Mouse (Mus musculus): ENCODE data around the gene Ndufa13. TPM values are rescaled to one million over a fixed set of nuclear protein-coding genes. Genes with fewer than 3 reads are reported as not detected.

Ndufa13 gene
- polyA plus RNA-seq, 1 experiment from 2014 or later = 309 TPM

- Histone ChIP-seq H3K4me2 (no peak overlapping the region), H3K9me3 (replicated peaks) (0 out of 2 replicates have a peak, but pooled peaks cover 3% of the 10 kb centered on the region), H3K27ac (ENCODE audit: poor library complexity, severe bottlenecking) (no peak overlapping the region), H3K9ac (no peak overlapping the region), H3K27me3 (replicated peaks) (0 out of 2 replicates have a peak, but pooled peaks cover 4% of the 10 kb centered on the region), H3K36me3 (no peaks in the 10 kb centered on the region), H3K4me3 (no peak overlapping the region), H3K4me1 (replicated peaks) (no peaks in the 10 kb centered on the region)
- no peak for ATAC-seq (ENCODE audit: insufficient number of reproducible peaks, low FRiP score)
- 53% methylated on average over 2 of the region's 2 CpGs for WGBS
Observed at GRCm38 (mm10) chr8:69861251-69861650, 41.1 kb downstream of the Ndufa13 start.

GRCm38 (mm10) chr8:69860807-69861206, 41.6 kb downstream of the Ndufa13 start:
- ATAC-seq (ENCODE audit: insufficient number of reproducible peaks, low FRiP score) = no peak
- H3K4me1 ChIP-seq (replicated peaks) = no peaks in the 10 kb centered on the region
- 50% methylated on average over 4 of the region's 4 CpGs for WGBS
- H3K27ac ChIP-seq (ENCODE audit: poor library complexity, severe bottlenecking) = no peak overlapping the region
- H3K4me2 ChIP-seq = no peak overlapping the region
- H3K4me3 ChIP-seq = no peak overlapping the region
- H3K9me3 ChIP-seq (replicated peaks) = 0 out of 2 replicates have a peak, but pooled peaks cover 3% of the 10 kb centered on the region
- H3K36me3 ChIP-seq = no peaks in the 10 kb centered on the region
- no peaks in the 10 kb centered on the region for H3K27me3 ChIP-seq (replicated peaks)
- H3K9ac ChIP-seq = no peak overlapping the region

- WGBS = 90% methylated on average over 10 of the region's 10 CpGs
- Histone ChIP-seq H3K4me2 (no peak overlapping the region), H3K9me3 (replicated peaks) (no peaks in the 10 kb centered on the region), H3K4me1 (replicated peaks) (peaks cover 5% of the 10 kb centered on the region), H3K9ac (no peak overlapping the region), H3K36me3 (no peaks in the 10 kb centered on the region), H3K4me3 (no peak overlapping the region), H3K27ac (ENCODE audit: poor library complexity, severe bottlenecking) (no peak overlapping the region), H3K27me3 (replicated peaks) (no peaks in the 10 kb centered on the region)
- no peak for ATAC-seq (ENCODE audit: insufficient number of reproducible peaks, low FRiP score)
Observed at GRCm38 (mm10) chr8:69853869-69854268, 48.5 kb downstream of the Ndufa13 start.

- H3K9me3 ChIP-seq (replicated peaks) = no peaks in the 10 kb centered on the region
- H3K4me3 ChIP-seq = no peak overlapping the region
- WGBS = 74% methylated on average over 7 of the region's 7 CpGs
- H3K27ac ChIP-seq (ENCODE audit: poor library complexity, severe bottlenecking) = peak overlapping the region; percentile 36; the same call in 1 of the 2 replicates
- H3K4me2 ChIP-seq = no peak overlapping the region
- H3K27me3 ChIP-seq (replicated peaks) = no peaks in the 10 kb centered on the region
- no peaks in the 10 kb centered on the region for H3K36me3 ChIP-seq
- ATAC-seq (ENCODE audit: insufficient number of reproducible peaks, low FRiP score) = peak; percentile 82
- H3K4me1 ChIP-seq (replicated peaks) = peaks cover 18% of the 10 kb centered on the region
- no peak overlapping the region for H3K9ac ChIP-seq
Observed at GRCm38 (mm10) chr8:69850926-69851506, 51.3 kb downstream of the Ndufa13 start.

- Histone ChIP-seq H3K4me1 (replicated peaks) (peaks cover 18% of the 10 kb centered on the region), H3K36me3 (no peaks in the 10 kb centered on the region), H3K4me3 (no peak overlapping the region), H3K9ac (no peak overlapping the region), H3K4me2 (no peak overlapping the region), H3K9me3 (replicated peaks) (no peaks in the 10 kb centered on the region), H3K27me3 (replicated peaks) (no peaks in the 10 kb centered on the region), H3K27ac (ENCODE audit: poor library complexity, severe bottlenecking) (no peak overlapping the region)
- 39% methylated on average over 3 of the region's 3 CpGs for WGBS
- no peak for ATAC-seq (ENCODE audit: insufficient number of reproducible peaks, low FRiP score)
Observed at GRCm38 (mm10) chr8:69849899-69850298, 52.5 kb downstream of the Ndufa13 start.

- Histone ChIP-seq H3K27me3 (replicated peaks) (no peaks in the 10 kb centered on the region), H3K27ac (ENCODE audit: poor library complexity, severe bottlenecking) (0 out of 2 replicates have a peak overlapping the region, but pooled peaks have one; percentile 24), H3K4me3 (no peak overlapping the region), H3K36me3 (no peaks in the 10 kb centered on the region), H3K4me1 (replicated peaks) (peaks cover 18% of the 10 kb centered on the region), H3K4me2 (no peak overlapping the region), H3K9ac (no peak overlapping the region), H3K9me3 (replicated peaks) (no peaks in the 10 kb centered on the region)
- 39% methylated on average over 8 of the region's 8 CpGs for WGBS
- peak; percentile 87 for ATAC-seq (ENCODE audit: insufficient number of reproducible peaks, low FRiP score)
Observed at GRCm38 (mm10) chr8:69848951-69849350, 53.4 kb downstream of the Ndufa13 start.

GRCm38 (mm10) chr8:69847167-69848065, 54.9 kb downstream of the Ndufa13 start:
- no peak overlapping the region for H3K9ac ChIP-seq
- H3K36me3 ChIP-seq = no peaks in the 10 kb centered on the region
- H3K4me2 ChIP-seq = no peak overlapping the region
- no peak overlapping the region for H3K27ac ChIP-seq (ENCODE audit: poor library complexity, severe bottlenecking)
- WGBS = 68% methylated on average over 3 of the region's 3 CpGs
- no peak for ATAC-seq (ENCODE audit: insufficient number of reproducible peaks, low FRiP score)
- H3K4me1 ChIP-seq (replicated peaks) = peaks cover 18% of the 10 kb centered on the region
- H3K27me3 ChIP-seq (replicated peaks) = no peaks in the 10 kb centered on the region
- no peak overlapping the region for H3K4me3 ChIP-seq
- H3K9me3 ChIP-seq (replicated peaks) = no peaks in the 10 kb centered on the region

Other genes with a start within 250 kb of the Ndufa13 start
- gene Zfp964, start 248.1 kb downstream of the Ndufa13 start, polyA plus RNA-seq (2016; fragmentation: Nextera tagmentation; extraction: Ambion mirVana) = 2.0 and 2.2 TPM in 2 replicates
- gene Zfp869, start 191.8 kb downstream of the Ndufa13 start, polyA plus RNA-seq (2016; fragmentation: Nextera tagmentation; extraction: Ambion mirVana) = 21.2 and 22.0 TPM in 2 replicates
- 2.9 and 3.3 TPM in 2 replicates for gene Zfp963, start 152.6 kb downstream of the Ndufa13 start, polyA plus RNA-seq (2016; fragmentation: Nextera tagmentation; extraction: Ambion mirVana)
- gene Gm20422, start 127.7 kb downstream of the Ndufa13 start, polyA plus RNA-seq (2016; fragmentation: Nextera tagmentation; extraction: Ambion mirVana) = 0.33 TPM in 1 of 2 replicates, not detected in the other
- 34.4 and 36.7 TPM in 2 replicates for gene Atp13a1, start 111.4 kb downstream of the Ndufa13 start, polyA plus RNA-seq (2016; fragmentation: Nextera tagmentation; extraction: Ambion mirVana)
- gene Zfp866, start 111.4 kb downstream of the Ndufa13 start, polyA plus RNA-seq (2016; fragmentation: Nextera tagmentation; extraction: Ambion mirVana) = 16.9 and 18.0 TPM in 2 replicates
- 8.5 and 8.6 TPM in 2 replicates for gene Gmip, start 93.9 kb downstream of the Ndufa13 start, polyA plus RNA-seq (2016; fragmentation: Nextera tagmentation; extraction: Ambion mirVana)
- gene Lpar2, start 80.1 kb downstream of the Ndufa13 start, polyA plus RNA-seq (2016; fragmentation: Nextera tagmentation; extraction: Ambion mirVana) = 0.32 and 0.36 TPM in 2 replicates
- 4.7 TPM in 2 replicates for gene Pbx4, start 70.1 kb downstream of the Ndufa13 start, polyA plus RNA-seq (2016; fragmentation: Nextera tagmentation; extraction: Ambion mirVana)
- gene Cilp2, start 14.9 kb downstream of the Ndufa13 start, polyA plus RNA-seq (2016; fragmentation: Nextera tagmentation; extraction: Ambion mirVana) = 0.78 and 0.82 TPM in 2 replicates
- gene Tssk6, start 374 bp downstream of the Ndufa13 start, polyA plus RNA-seq (2016; fragmentation: Nextera tagmentation; extraction: Ambion mirVana) = 1.9 and 3.1 TPM in 2 replicates
- 7.4 and 8.9 TPM in 2 replicates for gene Yjefn3, start 154 bp upstream of the Ndufa13 start, polyA plus RNA-seq (2016; fragmentation: Nextera tagmentation; extraction: Ambion mirVana)
- 55.6 and 59.2 TPM in 2 replicates for gene Gatad2a, start 93.8 kb upstream of the Ndufa13 start, polyA plus RNA-seq (2016; fragmentation: Nextera tagmentation; extraction: Ambion mirVana)
- 39.9 and 42.1 TPM in 2 replicates for gene Mau2, start 140.2 kb upstream of the Ndufa13 start, polyA plus RNA-seq (2016; fragmentation: Nextera tagmentation; extraction: Ambion mirVana)
- 32.7 and 34.0 TPM in 2 replicates for gene Sugp1, start 140.3 kb upstream of the Ndufa13 start, polyA plus RNA-seq (2016; fragmentation: Nextera tagmentation; extraction: Ambion mirVana)
- 1.3 and 1.6 TPM in 2 replicates for gene Tm6sf2, start 170.4 kb upstream of the Ndufa13 start, polyA plus RNA-seq (2016; fragmentation: Nextera tagmentation; extraction: Ambion mirVana)
- gene Hapln4, start 180.9 kb upstream of the Ndufa13 start, polyA plus RNA-seq (2016; fragmentation: Nextera tagmentation; extraction: Ambion mirVana) = 0.11 and 0.24 TPM in 2 replicates
- gene Ncan, start 218.3 kb upstream of the Ndufa13 start, polyA plus RNA-seq (2016; fragmentation: Nextera tagmentation; extraction: Ambion mirVana) = 0.17 and 0.31 TPM in 2 replicates
- 28.5 and 29.1 TPM in 2 replicates for gene Nr2c2ap, start 228.8 kb upstream of the Ndufa13 start, polyA plus RNA-seq (2016; fragmentation: Nextera tagmentation; extraction: Ambion mirVana)
- gene Rfxank, start 236.6 kb upstream of the Ndufa13 start, polyA plus RNA-seq (2016; fragmentation: Nextera tagmentation; extraction: Ambion mirVana) = 17.7 and 18.7 TPM in 2 replicates
- 30.3 and 38.1 TPM in 2 replicates for gene Borcs8, start 236.9 kb upstream of the Ndufa13 start, polyA plus RNA-seq (2016; fragmentation: Nextera tagmentation; extraction: Ambion mirVana)
- gene Mef2b, start 237.2 kb upstream of the Ndufa13 start, polyA plus RNA-seq (2016; fragmentation: Nextera tagmentation; extraction: Ambion mirVana) = not detected in 2 replicates